Mouse (Mus musculus) liver, postnatal 0 days (tissue): Measurements from ENCODE around the gene Arhgef16.

Source experiments
- CTCF ChIP-seq: sonication (generic); IDR thresholded peaks from 2 replicates; pipeline ENCODE4 v1.5.1; 2016; ENCODE audit warnings: antibody characterized with exemption, low read depth
- EP300 ChIP-seq: IDR thresholded peaks from 2 replicates; pipeline ENCODE4 v1.6.1; 2016; ENCODE audit warnings: antibody characterized with exemption, low read depth, mild to moderate bottlenecking

DNA sequence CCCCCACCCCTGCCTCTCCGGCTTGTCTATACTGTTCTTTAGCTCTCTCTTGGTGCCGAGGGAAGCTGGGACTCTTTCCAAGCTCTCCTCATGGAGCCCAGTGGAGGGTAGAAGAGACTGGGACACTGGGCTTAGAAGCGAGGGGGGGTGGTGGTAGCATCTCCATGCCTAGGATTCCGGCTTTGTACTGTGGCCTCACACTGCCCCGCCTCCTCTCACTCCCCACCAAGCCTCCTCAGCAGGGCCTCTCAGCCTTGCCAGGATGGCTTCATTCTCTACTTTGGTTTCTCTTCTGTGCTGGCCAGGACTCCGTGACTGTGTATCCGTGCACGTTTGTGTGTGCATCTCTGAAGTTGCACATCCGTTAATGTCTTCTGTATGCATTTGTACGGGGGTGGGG, 64.6 kb downstream of the Arhgef16 start:
- TF ChIP-seq EP300 (no peak), CTCF (no peak)
